Mouse (Mus musculus): ENCODE results near the gene Dennd5a. TPM values are rescaled to one million over a fixed set of nuclear protein-coding genes. Genes with fewer than 3 reads are reported as not detected.
A peak's percentile ranks its signal among the peaks of the same experiment; 100 is the strongest.

The Dennd5a gene
- polyA plus RNA-seq, 1 experiment: 66.6 TPM

DNA sequence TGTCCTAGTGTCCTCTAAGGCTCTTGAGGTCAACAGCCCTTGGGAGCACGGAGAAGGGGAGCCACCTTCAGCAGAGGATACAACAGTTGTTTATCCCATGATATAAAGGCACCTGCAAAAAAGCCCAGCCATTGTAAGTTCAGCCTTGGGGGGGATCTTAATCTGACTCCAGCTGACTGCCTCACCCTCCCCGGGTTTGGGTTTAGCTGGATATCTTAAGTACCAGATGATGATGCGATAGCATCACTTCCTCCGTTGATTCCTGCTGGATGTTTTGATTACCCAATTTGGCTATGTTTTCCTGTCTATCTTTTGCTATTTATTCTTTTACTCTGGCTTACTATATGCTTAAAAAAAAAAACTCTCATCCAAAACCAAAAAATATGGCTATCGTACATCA lies 89.0 kb downstream of the Dennd5a start:
- no peak for DNase-seq
- TF ChIP-seq CTCF (conservative IDR thresholded peaks at IDR 0.05; ENCODE audit: insufficient read depth, insufficient read length, low read depth, low read length): no peak
- WGBS: 83% methylated on average over 5 of the region's 5 CpGs
- no peaks in the 10 kb centered on the region for H3K36me3 ChIP-seq (ENCODE audit: control insufficient read depth, insufficient read depth, low read length)
- no peaks in the 10 kb centered on the region for H3K27me3 ChIP-seq (replicated peaks; ENCODE audit: control insufficient read depth, insufficient read depth, low read length)
- H3K27ac ChIP-seq (ENCODE audit: insufficient read depth, low read depth, low read length): no peak overlapping the region
- no peaks in the 10 kb centered on the region for H3K4me1 ChIP-seq (ENCODE audit: control insufficient read depth, insufficient read depth, low read length)
- no peak overlapping the region for H3K4me3 ChIP-seq (ENCODE audit: insufficient read depth, low read depth, low read length)

GRCm38 (mm10) chr7:109868498-109868897 lies 91.8 kb downstream of the Dennd5a start:
- no peak overlapping the region for H3K4me3 ChIP-seq (ENCODE audit: insufficient read depth, low read depth, low read length)
- WGBS: 62% methylated on average over 3 of the region's 3 CpGs
- no peaks in the 10 kb centered on the region for H3K27me3 ChIP-seq (replicated peaks; ENCODE audit: control insufficient read depth, insufficient read depth, low read length)
- H3K36me3 ChIP-seq (ENCODE audit: control insufficient read depth, insufficient read depth, low read length): no peaks in the 10 kb centered on the region
- H3K4me1 ChIP-seq (ENCODE audit: control insufficient read depth, insufficient read depth, low read length): no peaks in the 10 kb centered on the region
- TF ChIP-seq POLR2A (IDR thresholded peaks at IDR 0.05; ENCODE audit: low read depth, low read length) (no peak), CTCF (conservative IDR thresholded peaks at IDR 0.05; ENCODE audit: insufficient read depth, insufficient read length, low read depth, low read length) (no peak)
- no peak for DNase-seq
- H3K27ac ChIP-seq (ENCODE audit: insufficient read depth, low read depth, low read length): no peak overlapping the region

DNA sequence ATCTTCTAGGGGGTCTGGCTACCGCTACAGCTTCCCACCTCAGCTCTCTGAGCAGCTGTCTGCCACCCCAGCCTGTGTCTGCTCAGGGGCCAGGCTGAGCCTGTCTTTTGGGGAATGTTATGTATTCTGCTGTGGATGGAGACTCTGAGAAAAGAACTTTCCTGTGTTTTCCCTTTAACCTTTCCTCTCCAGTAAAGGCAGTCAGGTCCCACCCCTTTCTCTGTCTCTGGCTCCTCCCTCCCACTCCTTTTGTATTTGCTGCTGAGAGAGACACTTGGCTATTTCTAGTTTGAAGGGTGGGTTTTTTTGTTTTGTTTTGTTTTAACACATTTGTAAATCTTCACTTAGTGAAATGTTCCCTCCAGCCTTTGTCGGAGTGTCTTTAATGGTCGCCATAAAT lies 93.6 kb downstream of the Dennd5a start:
- TF ChIP-seq CTCF (conservative IDR thresholded peaks at IDR 0.05; ENCODE audit: insufficient read depth, insufficient read length, low read depth, low read length): no peak
- no peak for TF ChIP-seq POLR2A (IDR thresholded peaks at IDR 0.05; ENCODE audit: low read depth, low read length)
- Histone ChIP-seq H3K4me3 (ENCODE audit: insufficient read depth, low read depth, low read length) (no peak overlapping the region), H3K36me3 (ENCODE audit: control insufficient read depth, insufficient read depth, low read length) (no peaks in the 10 kb centered on the region), H3K27ac (ENCODE audit: insufficient read depth, low read depth, low read length) (no peak overlapping the region), H3K27me3 (replicated peaks; ENCODE audit: control insufficient read depth, insufficient read depth, low read length) (no peaks in the 10 kb centered on the region), H3K4me1 (ENCODE audit: control insufficient read depth, insufficient read depth, low read length) (no peaks in the 10 kb centered on the region)
- 76% methylated on average over 3 of the region's 3 CpGs for WGBS
- DNase-seq: no peak

GRCm38 (mm10) chr7:109865370-109866229 lies 94.7 kb downstream of the Dennd5a start, which contains the start of gene Scube2:
Gene Scube2, minus strand, starts transcription at chr7:109865679.
- DNase-seq: peak; percentile 4
- Histone ChIP-seq H3K36me3 (ENCODE audit: control insufficient read depth, insufficient read depth, low read length) (no peaks in the 10 kb centered on the region), H3K4me1 (ENCODE audit: control insufficient read depth, insufficient read depth, low read length) (no peaks in the 10 kb centered on the region), H3K27ac (ENCODE audit: insufficient read depth, low read depth, low read length) (no peak within 1 kb of the TSS), H3K4me3 (ENCODE audit: insufficient read depth, low read depth, low read length) (peak within 1 kb of the TSS; percentile 33), H3K27me3 (replicated peaks; ENCODE audit: control insufficient read depth, insufficient read depth, low read length) (no peaks in the 10 kb centered on the region)
- WGBS: 5% methylated on average over 57 of the region's 69 CpGs
- TF ChIP-seq POLR2A (IDR thresholded peaks at IDR 0.05; ENCODE audit: low read depth, low read length) (no peak), CTCF (conservative IDR thresholded peaks at IDR 0.05; ENCODE audit: insufficient read depth, insufficient read length, low read depth, low read length) (no peak)

DNA sequence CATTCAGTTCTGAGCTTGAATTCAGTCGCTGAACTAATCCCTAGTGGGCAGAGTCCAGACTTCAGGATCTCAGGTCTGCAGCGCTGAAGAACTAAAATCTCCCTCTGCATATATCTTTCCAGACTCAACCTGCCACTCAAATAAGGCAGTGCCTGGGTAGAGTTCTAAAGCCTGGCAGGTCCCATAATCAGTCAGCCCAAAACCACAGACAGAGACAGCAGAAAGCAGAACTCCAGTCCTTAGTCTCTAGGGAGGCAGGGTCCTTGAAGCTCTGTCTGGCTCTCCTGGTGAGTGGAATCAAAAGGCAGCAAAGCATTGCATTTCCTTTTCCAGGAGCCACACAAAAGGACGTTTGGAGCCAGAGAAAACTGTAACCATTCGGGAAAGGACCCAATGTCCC lies 96.7 kb downstream of the Dennd5a start:
- TF ChIP-seq POLR2A (IDR thresholded peaks at IDR 0.05; ENCODE audit: low read depth, low read length) (no peak), CTCF (conservative IDR thresholded peaks at IDR 0.05; ENCODE audit: insufficient read depth, insufficient read length, low read depth, low read length) (no peak)
- WGBS: 37% methylated on average over 4 of the region's 4 CpGs

GRCm38 (mm10) chr7:109860162-109860561 lies 100.1 kb downstream of the Dennd5a start:
- DNase-seq: no peak
- no peak overlapping the region for H3K4me3 ChIP-seq (ENCODE audit: insufficient read depth, low read depth, low read length)
- WGBS: 51% methylated on average over 7 of the region's 7 CpGs
- H3K4me1 ChIP-seq (ENCODE audit: control insufficient read depth, insufficient read depth, low read length): no peaks in the 10 kb centered on the region
- H3K36me3 ChIP-seq (ENCODE audit: control insufficient read depth, insufficient read depth, low read length): no peaks in the 10 kb centered on the region
- TF ChIP-seq CTCF (conservative IDR thresholded peaks at IDR 0.05; ENCODE audit: insufficient read depth, insufficient read length, low read depth, low read length): no peak
- no peak for TF ChIP-seq POLR2A (IDR thresholded peaks at IDR 0.05; ENCODE audit: low read depth, low read length)
- H3K27me3 ChIP-seq (replicated peaks; ENCODE audit: control insufficient read depth, insufficient read depth, low read length): no peaks in the 10 kb centered on the region
- H3K27ac ChIP-seq (ENCODE audit: insufficient read depth, low read depth, low read length): no peak overlapping the region

More for the DNA sequence above, 96.7 kb downstream of the Dennd5a start:
- Histone ChIP-seq H3K4me1 (ENCODE audit: control insufficient read depth, insufficient read depth, low read length) (no peaks in the 10 kb centered on the region), H3K36me3 (ENCODE audit: control insufficient read depth, insufficient read depth, low read length) (no peaks in the 10 kb centered on the region), H3K27ac (ENCODE audit: insufficient read depth, low read depth, low read length) (no peak overlapping the region), H3K27me3 (replicated peaks; ENCODE audit: control insufficient read depth, insufficient read depth, low read length) (no peaks in the 10 kb centered on the region), H3K4me3 (ENCODE audit: insufficient read depth, low read depth, low read length) (no peak overlapping the region)
- no peak for DNase-seq

DNA sequence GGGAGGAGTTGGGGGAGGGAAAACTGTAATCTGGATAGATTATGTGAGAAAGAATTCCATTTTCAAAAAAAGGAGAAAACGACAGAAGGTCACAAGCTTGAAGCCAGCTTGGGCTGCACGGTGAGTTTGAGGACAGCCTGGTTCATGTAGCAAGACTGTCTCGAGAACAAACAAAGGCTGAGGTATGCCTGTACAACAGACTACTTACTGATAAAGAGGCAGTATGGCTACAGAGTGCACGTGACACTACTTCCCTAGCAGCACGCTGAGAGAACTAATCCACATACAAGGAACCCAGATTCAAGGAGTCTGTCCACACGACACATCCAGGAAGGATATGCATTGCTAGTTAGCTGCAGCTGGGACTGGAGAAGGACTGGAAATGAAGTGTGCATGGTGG lies 100.9 kb downstream of the Dennd5a start:
- Histone ChIP-seq H3K4me3 (ENCODE audit: insufficient read depth, low read depth, low read length) (no peak overlapping the region), H3K4me1 (ENCODE audit: control insufficient read depth, insufficient read depth, low read length) (no peaks in the 10 kb centered on the region), H3K27ac (ENCODE audit: insufficient read depth, low read depth, low read length) (no peak overlapping the region), H3K36me3 (ENCODE audit: control insufficient read depth, insufficient read depth, low read length) (no peaks in the 10 kb centered on the region), H3K27me3 (replicated peaks; ENCODE audit: control insufficient read depth, insufficient read depth, low read length) (no peaks in the 10 kb centered on the region)
- no peak for TF ChIP-seq CTCF (conservative IDR thresholded peaks at IDR 0.05; ENCODE audit: insufficient read depth, insufficient read length, low read depth, low read length)
- no peak for TF ChIP-seq POLR2A (IDR thresholded peaks at IDR 0.05; ENCODE audit: low read depth, low read length)
- WGBS: 64% methylated on average over 6 of the region's 6 CpGs
- no peak for DNase-seq

Data from kidney, adult 2 months (tissue).